Mouse (Mus musculus): Measurements from ENCODE around the gene Dgcr8.
A peak's percentile ranks its signal among the peaks of the same experiment; 100 is the strongest.

The Dgcr8 gene

DNA sequence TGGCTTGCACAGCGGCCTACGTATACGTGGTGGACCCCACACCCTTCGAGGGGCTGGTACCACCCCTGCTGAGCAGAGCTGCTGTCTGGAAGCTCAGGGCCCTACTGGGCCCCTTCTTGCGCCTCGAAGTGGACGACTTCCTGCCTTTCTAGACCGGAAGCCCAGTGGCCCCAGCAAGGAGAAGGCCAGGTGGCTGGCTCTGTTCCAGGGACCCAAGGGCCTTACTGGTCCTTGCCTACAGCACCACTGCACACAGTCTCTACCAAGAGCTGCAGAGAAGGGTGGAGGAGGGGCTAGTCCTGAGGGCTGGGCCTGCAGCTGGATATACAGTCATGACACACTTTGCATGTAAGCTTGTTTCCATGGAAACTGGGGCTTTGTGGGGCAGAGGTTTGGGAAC, 69.0 kb downstream of the Dgcr8 start:
- DNase-seq (ENCODE audit: low spot score), result no peak

DNA sequence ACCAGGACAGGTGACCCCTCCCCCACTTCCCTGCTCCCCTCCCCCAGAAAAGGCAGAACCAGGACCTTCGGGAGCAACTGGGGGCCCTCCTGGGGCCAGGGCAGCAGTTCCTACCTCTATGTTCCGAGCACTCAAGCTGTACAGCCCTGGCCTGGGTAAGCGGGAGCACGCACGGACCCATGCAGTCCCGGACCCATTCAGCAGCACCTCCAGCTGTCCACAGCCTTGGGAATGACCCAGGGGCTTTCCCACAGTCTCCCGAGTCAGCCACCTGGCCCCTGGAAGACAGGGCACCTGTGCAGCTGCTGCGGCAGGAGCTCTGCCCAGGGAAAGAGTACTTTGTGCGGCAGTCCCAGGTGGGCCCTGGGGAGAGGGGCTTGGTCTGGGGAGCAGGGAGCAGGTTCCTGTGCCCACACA, 70.5 kb downstream of the Dgcr8 start:
- DNase-seq (ENCODE audit: low spot score), result no peak

DNA sequence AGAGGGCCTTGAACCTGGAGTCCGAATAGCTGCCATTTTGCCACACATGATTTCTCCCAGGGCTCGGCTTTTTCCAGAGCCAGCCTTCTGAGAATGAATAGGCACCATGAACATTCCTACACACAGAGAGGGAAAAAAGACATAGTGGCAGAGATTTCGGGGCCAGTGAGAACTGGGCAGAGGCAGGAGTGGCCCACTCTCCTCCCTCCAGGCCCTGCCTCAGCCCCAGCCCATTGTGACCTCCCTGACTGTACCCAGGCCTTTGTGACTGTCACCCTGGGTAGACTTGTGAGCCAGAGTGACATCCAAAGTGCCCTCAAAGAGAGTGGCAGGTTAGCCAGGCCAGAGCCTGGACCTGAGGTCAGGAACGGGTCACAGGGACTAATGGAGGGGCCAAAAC, 71.5 kb downstream of the Dgcr8 start, which contains the start of gene Ccdc188:
Gene Ccdc188, plus strand, starts transcription at position 301 of the 400 bp plus-strand sequence.
- DNase-seq (ENCODE audit: low spot score), result no peak

DNA sequence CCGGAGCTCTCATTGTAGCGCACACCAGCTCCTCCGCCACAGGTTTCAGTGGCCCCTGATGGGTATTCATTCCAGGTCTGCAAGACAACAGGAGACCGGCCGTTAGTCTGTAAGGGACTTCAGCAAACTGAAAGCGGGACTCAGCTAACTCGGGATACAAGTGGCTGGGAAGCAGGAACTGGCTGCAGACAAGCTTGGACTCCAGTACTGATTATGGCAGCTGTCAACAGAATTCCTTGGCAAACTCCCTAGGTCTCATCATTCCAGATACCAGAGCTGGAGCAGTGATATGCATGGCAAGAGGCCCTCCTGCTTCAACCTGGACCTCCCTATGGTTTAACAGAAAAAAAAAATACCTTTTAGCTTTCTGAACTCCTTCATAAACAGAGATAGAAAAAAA, 74.2 kb downstream of the Dgcr8 start:
- DNase-seq (ENCODE audit: low spot score), result no peak

DNA sequence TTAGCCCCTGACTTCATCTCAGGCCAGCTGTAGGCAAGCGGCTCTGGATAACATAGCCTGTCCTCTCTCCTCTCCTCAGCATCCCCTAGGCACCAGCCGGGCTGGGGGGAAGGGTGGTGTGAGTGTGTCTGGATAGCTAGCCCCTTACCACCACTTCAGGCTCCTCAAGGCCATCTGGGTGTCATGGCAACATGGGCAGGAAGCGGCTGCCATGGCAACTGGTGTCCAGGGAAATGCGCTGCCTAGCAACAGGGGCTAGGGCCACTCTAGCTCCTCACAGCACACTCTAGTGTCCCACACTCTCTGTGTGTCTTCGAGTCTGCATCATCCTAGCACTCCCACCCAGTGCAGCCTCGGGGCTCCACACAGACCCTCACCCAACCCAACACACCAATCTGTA, 75.4 kb downstream of the Dgcr8 start:
- no peak for DNase-seq (ENCODE audit: low spot score)

DNA sequence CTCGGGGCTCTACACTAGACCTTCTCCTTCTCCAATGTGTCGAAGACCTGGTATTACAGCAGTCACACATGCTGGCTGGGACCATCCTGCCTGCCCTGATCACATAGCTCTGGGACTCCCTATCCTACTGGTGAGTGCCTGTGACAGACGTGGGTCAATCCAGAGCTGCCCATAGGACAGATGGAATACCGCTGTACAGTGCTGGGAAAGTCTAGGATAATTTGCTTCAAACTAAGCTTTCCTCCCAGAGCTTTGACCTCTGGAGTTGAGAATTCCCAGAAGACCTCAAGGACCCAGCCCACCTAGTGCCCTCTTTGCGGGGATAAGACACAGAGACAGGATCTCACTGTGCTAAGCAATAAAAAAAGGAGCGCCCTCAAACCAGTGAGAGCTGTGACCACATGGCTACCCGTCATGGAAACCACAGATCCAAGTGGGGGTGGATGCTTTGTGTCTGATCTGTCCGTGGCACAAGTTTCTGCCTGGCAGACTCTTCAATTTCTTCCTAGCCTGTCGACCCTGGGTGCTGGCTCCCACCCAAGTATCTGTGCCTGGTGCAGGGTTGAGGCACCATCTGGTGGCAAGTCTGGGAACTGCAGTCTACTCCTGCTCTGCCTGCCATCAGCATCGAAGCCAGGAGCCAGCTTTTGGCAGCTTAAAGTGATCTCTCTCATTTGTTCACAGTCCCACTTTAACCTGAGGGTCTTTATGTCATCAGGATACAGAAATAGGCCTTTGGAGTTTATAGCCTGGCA, 77.5 kb downstream of the Dgcr8 start:
- DNase-seq (ENCODE audit: low spot score), result peak; percentile 75

DNA sequence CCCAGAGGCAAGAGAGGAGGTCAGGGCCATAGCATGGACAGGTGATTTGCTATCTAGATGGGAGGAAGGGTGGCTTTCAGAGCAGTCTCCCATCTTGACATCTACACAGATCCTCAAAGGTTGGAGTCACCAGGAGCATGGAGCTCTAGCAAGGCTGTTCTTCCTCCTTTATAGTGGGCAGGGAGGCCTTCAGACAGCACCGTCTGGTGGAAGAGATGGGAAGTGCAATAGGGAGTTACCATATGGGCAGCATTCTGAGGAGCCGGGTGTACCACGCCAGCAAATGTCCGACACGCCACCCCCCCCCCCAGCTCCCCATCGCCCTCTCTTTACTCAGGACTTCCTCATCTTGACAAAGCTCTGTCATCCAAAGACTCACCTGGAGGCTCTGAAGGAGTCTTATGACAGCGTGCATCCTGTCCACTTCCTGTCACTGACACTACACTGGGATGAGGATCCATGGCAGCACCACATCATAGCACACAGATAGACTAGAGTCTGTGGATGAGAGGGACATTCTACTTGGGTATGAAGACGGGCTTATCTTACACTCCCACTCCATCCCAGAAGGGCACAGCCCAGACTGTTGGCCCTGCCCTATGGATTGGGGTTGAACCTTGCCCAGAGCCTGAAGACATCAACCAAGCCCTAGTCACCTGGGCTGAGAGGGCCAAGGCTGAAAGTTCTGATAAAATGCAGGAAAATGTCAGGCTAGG, 78.2 kb downstream of the Dgcr8 start:
- no peak for DNase-seq (ENCODE audit: low spot score)
